Mouse (Mus musculus) small intestine, adult 2 months (tissue): ENCODE measurements at regions not wholly inside any gene's neighbourhood (a gene's known extent, or its start where the extent isn't known, plus 50 kb on each side); places are given as distances from the start of the nearest gene placed in this dataset.

Experiments
- CTCF ChIP-seq: fragments of 200-500 bp; IDR thresholded peaks from 2 replicates; pipeline ENCODE4 v1.5.1; 2012; ENCODE audit warnings: low read depth, mild to moderate bottlenecking, control low read depth, inconsistent platforms, low read length, moderate library complexity, mixed read lengths; ENCODE audit not compliant: insufficient replicate concordance, insufficient read length; ENCODE audit errors: extremely low read depth
- POLR2A ChIP-seq: fragments of 200-500 bp; IDR thresholded peaks from 2 replicates; pipeline ENCODE4 v1.6.1; 2012; ENCODE audit warnings: low read depth, mild to moderate bottlenecking, control low read depth, inconsistent platforms, low read length, moderate library complexity

DNA sequence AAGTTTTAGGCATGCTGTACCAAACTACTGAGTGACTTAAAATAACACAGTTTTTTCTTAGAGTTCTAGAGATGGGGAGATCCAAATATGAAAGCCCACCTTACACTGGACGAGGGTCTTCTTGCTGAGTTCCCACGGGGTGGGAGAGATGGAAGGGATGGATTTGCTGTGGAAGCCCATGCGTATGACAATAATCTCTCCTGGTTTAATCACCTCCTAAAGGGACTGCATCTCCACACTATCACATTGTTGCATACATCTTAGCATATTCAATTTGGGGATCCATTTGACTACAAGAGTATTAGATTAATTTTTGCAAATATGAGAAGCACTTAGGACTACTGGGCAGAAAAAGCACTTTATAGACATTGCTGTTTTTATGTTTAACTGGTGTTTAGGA lies 107.1 kb downstream of the Fzd1 start:
- TF ChIP-seq CTCF (no peak), POLR2A (no peak)
